Comparison of ENCODE assay signal across 1 mouse cellular context in the genomic region with DNA sequence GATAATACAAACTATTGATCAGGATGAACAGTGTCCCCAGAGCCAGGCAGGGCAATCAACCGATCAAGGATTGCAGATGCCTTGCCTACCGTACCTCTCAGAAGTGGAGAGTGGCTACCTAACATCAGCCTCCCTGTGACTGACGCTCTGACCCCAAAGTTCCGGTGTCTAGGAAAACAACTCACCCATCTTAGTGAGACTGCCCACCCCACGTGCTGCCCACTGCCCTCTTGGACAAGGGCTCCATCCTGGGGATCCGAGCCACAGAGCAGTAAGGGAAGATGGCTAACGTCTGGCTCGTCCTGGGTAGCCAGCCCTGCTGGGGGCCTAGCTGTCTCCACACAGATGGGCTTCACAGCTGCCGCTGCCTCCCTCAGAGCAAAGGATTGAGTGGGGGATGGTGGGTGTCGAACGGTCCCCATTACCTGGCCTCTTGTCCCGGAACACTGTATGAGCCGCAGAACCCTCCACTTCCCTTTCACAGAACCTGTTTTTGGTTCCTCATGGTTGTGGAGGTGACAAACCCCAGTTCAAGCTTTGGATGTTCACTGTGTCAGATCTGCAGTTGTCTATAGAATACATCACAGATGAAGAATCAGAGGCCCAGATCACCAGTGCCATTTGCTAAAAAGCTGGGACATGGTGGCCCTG.
TF ChIP-seq lines count a peak whose summit lies in the region.

No protein-coding gene starts in this region.

TF ChIP-seq in CH12.LX, 34 proteins besides CTCF, POLR2A, EP300 and RAD21:
- TF ChIP-seq MYC (IDR thresholded peaks at IDR 0.05; ENCODE audit: low read depth, low read length) (no peak), TCF12 (IDR thresholded peaks at IDR 0.05; ENCODE audit: low read depth, low read length) (0 out of 2 replicates have a peak, but pooled peaks have one; percentile 19)
TF ChIP-seq in CH12.LX: peak in this region for 1.
